Mouse (Mus musculus) limb, embryonic 13.5 days (tissue): ENCODE results near the gene Tspan2. TPM values are rescaled to one million over a fixed set of nuclear protein-coding genes. Genes with fewer than 3 reads are reported as not detected.

Experiments
- ATAC-seq: fragments of 200-750 bp; cut with Nextera tagmentation; 2 replicates; pipeline ENCODE4 v1.8.0; 2017; ENCODE audit warnings: low read depth, moderate number of reproducible peaks, moderate TSS enrichment; ENCODE audit not compliant: low FRiP score
- H3K27ac ChIP-seq: fragments of 300-500 bp; sonication (generic); 2 replicates; pipeline ENCODE4 v1.5.1; 2015; ENCODE audit warnings: inconsistent platforms, mild to moderate bottlenecking, moderate library complexity
- H3K27me3 ChIP-seq: fragments of 300-500 bp; sonication (generic); 2 replicates; pipeline ENCODE4 v1.6.1; 2015; ENCODE audit warnings: mild to moderate bottlenecking, inconsistent platforms
- H3K36me3 ChIP-seq: fragments of 300-500 bp; sonication (generic); 2 replicates; pipeline ENCODE4 v1.6.1; 2015; ENCODE audit warnings: inconsistent platforms, mild to moderate bottlenecking, moderate library complexity
- H3K4me1 ChIP-seq: fragments of 300-500 bp; sonication (generic); 2 replicates; pipeline ENCODE4 v1.6.1; 2015; ENCODE audit warnings: inconsistent platforms
- H3K4me2 ChIP-seq: fragments of 300-500 bp; sonication (generic); replicated peaks from 2 replicates; pipeline ENCODE4 v1.6.1; 2015; ENCODE audit warnings: inconsistent platforms, mild to moderate bottlenecking, moderate library complexity
- H3K4me3 ChIP-seq: fragments of 300-500 bp; sonication (generic); 2 replicates; pipeline ENCODE4 v1.5.1; 2015; ENCODE audit warnings: moderate library complexity, mild to moderate bottlenecking, inconsistent platforms
- H3K9ac ChIP-seq: fragments of 300-500 bp; sonication (generic); 2 replicates; pipeline ENCODE4 v1.6.1; 2015; ENCODE audit warnings: mild to moderate bottlenecking, inconsistent platforms
- H3K9me3 ChIP-seq: fragments of 300-500 bp; sonication (generic); 2 replicates; pipeline ENCODE4 v1.6.1; 2016; ENCODE audit warnings: inconsistent platforms
- WGBS: fragments of 180-500 bp; shearing (Covaris S2); methylation state at CpG from one replicate; pipeline ENCODE4 v1.1.7; 2015; 5-methylcytosine and 5-hydroxymethylcytosine counted together
- polyA plus RNA-seq: library from polyadenylated mRNA; unstranded; fragments of >200 nt; fragmentation: Nextera tagmentation; extraction: Ambion mirVana; gene quantifications from 2 replicates; pipeline ENCODE4 v1.2.1, GENCODE M21; 2015

Gene Tspan2
- polyA plus RNA-seq, 1 experiment from 2014 or later = 5.1 TPM

- ATAC-seq = no peak
- no peaks in the 10 kb centered on the region for H3K27me3 ChIP-seq
Observed at GRCm38 (mm10) chr3:102737106-102737505, 2.8 kb downstream of the Tspan2 start.

GRCm38 (mm10) chr3:102738161-102738901, 4.0 kb downstream of the Tspan2 start:
- Histone ChIP-seq H3K9me3 (no peaks in the 10 kb centered on the region), H3K27ac (no peak overlapping the region), H3K4me2 (no peak overlapping the region), H3K36me3 (no peaks in the 10 kb centered on the region), H3K27me3 (no peaks in the 10 kb centered on the region), H3K9ac (no peak overlapping the region), H3K4me1 (peaks cover 26% of the 10 kb centered on the region), H3K4me3 (no peak overlapping the region)
- WGBS = 68% methylated on average over 10 of the region's 10 CpGs
- no peak for ATAC-seq

More at GRCm38 (mm10) chr3:102737106-102737505, 2.8 kb downstream of the Tspan2 start:
- Histone ChIP-seq H3K9ac (peak overlapping the region; percentile 45; the same call in 1 of the 2 replicates), H3K4me1 (peaks cover 24% of the 10 kb centered on the region), H3K4me2 (no peak overlapping the region), H3K4me3 (no peak overlapping the region), H3K9me3 (no peaks in the 10 kb centered on the region), H3K36me3 (no peaks in the 10 kb centered on the region), H3K27ac (no peak overlapping the region)
- 72% methylated on average over 6 of the region's 6 CpGs for WGBS

DNA sequence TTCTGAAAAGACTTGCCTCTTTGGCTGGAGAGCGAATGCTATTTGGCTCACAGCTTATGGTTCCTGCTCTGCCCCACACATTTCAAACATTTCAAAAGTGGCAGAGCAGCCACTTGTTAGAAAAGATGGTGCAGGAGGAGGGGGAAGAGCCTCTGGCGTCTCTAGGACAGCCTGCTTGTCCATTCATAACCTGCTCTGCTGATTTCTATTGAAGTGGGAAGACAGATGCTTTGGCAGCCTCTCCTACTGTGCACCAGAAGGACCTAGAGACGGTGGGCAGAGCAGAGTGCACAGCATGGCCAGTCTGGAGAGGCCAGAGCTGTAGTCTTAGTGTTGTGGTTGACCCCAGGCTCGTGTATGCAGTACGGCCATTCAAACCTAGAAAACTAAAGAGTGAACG, 4.6 kb downstream of the Tspan2 start:
- no peak for ATAC-seq
- 86% methylated on average over 6 of the region's 6 CpGs for WGBS
- Histone ChIP-seq H3K9ac (no peak overlapping the region), H3K27ac (no peak overlapping the region), H3K4me3 (no peak overlapping the region), H3K36me3 (no peaks in the 10 kb centered on the region), H3K9me3 (no peaks in the 10 kb centered on the region), H3K4me1 (peaks cover 29% of the 10 kb centered on the region), H3K4me2 (no peak overlapping the region), H3K27me3 (no peaks in the 10 kb centered on the region)

- Histone ChIP-seq H3K27me3 (no peaks in the 10 kb centered on the region), H3K4me3 (no peak overlapping the region), H3K4me2 (no peak overlapping the region), H3K9ac (no peak overlapping the region), H3K9me3 (no peaks in the 10 kb centered on the region), H3K27ac (no peak overlapping the region), H3K36me3 (0 out of 2 replicates have a peak, but pooled peaks cover 3% of the 10 kb centered on the region), H3K4me1 (peaks cover 24% of the 10 kb centered on the region)
- WGBS = 86% methylated on average over 4 of the region's 4 CpGs
- no peak for ATAC-seq
Observed at GRCm38 (mm10) chr3:102742725-102743124, 8.4 kb downstream of the Tspan2 start.

DNA sequence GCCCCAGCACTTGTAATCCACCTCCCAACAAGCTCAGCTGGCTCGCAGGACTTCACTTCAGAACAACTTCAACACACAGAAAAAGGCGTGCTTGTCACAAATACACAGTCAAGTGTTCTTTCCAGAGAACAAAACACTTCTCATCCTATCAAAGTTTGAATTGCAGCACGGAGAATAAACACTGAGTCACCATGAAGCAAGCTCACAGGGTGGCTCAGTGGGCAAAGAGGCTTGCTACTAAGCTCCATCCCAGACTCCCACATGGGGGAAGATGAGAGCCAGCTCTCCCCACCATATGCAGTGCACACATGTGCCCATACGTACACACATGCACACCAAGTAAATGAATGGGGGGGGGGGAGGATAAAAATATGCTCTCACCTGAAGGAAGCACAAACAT, 8.9 kb downstream of the Tspan2 start:
- no peaks in the 10 kb centered on the region for H3K27me3 ChIP-seq
- H3K9me3 ChIP-seq = no peaks in the 10 kb centered on the region
- peaks cover 19% of the 10 kb centered on the region for H3K4me1 ChIP-seq
- H3K4me2 ChIP-seq = no peak overlapping the region
- H3K4me3 ChIP-seq = no peak overlapping the region
- H3K9ac ChIP-seq = no peak overlapping the region
- no peak overlapping the region for H3K27ac ChIP-seq
- 73% methylated on average over 4 of the region's 4 CpGs for WGBS
- ATAC-seq = no peak
- 0 out of 2 replicates have a peak, but pooled peaks cover 3% of the 10 kb centered on the region for H3K36me3 ChIP-seq

DNA sequence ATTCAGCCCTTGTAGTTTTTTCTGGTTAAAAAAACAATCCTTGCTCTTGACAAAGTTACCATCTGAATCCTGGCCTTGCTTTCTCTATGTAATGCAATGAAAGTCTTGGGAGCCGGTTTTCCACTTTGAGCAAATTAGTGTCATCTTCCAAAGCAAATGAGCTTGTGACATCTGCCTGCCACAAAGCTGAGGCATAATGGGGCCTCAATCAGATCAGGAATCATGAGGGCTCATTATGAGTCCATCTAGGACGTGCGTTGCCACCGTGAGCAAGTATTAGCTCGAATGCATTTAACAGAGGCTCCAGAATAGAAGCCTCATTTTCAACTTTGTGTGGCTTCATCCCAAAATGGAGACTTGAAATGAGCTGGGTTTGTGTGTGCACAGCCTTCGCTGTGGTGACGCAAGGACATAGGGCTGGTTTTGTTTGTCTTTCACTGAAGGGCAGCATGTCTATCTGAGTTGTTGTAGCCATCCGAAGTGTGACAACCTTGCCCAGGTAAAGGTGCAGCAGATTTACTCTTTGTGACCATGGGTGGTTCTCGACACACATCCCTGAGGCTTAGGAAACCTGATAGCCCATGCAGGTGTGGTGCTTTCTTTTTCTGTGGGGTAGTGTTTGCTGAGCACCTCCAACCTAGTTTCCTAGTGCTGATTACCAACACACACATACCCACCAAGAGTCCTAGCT, 9.6 kb downstream of the Tspan2 start:
- 0 out of 2 replicates have a peak overlapping the region, but pooled peaks have one; percentile 48 for H3K27ac ChIP-seq

DNA sequence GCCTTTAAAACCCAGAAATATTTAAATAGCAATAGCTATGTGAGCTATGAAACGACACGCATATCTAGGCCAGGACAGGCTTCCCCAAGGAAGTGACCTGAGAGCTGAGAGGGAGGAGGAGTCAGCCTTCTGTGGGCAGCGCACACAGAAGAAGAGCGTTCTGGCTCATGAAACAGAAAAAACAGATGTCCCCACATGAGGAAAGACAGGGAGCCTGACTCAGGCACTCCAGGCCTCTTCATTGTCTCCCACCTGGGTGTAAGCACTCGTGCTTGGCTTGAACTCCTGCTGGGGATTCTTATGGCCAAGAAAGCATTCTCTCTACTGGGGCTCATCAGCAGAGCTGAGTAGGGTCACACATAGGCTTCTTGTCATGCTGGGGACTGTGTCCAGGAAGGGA, 10.3 kb downstream of the Tspan2 start:
- H3K4me3 ChIP-seq = no peak overlapping the region
- H3K9ac ChIP-seq = no peak overlapping the region
- H3K27ac ChIP-seq = peak overlapping the region; percentile 48; the same call in 1 of the 2 replicates
- no peaks in the 10 kb centered on the region for H3K27me3 ChIP-seq
- peaks cover 17% of the 10 kb centered on the region for H3K4me1 ChIP-seq
- no peaks in the 10 kb centered on the region for H3K9me3 ChIP-seq
- H3K36me3 ChIP-seq = 0 out of 2 replicates have a peak, but pooled peaks cover 3% of the 10 kb centered on the region
- ATAC-seq = 0 out of 2 replicates have a peak, but pooled peaks have one; percentile 40
- 30% methylated on average over 5 of the region's 5 CpGs for WGBS
- H3K4me2 ChIP-seq = no peak overlapping the region

More for the DNA sequence above, 9.6 kb downstream of the Tspan2 start:
- H3K36me3 ChIP-seq = 0 out of 2 replicates have a peak, but pooled peaks cover 3% of the 10 kb centered on the region
- no peak overlapping the region for H3K4me2 ChIP-seq
- no peaks in the 10 kb centered on the region for H3K9me3 ChIP-seq
- no peak for ATAC-seq
- peaks cover 17% of the 10 kb centered on the region for H3K4me1 ChIP-seq
- no peak overlapping the region for H3K4me3 ChIP-seq
- no peak overlapping the region for H3K9ac ChIP-seq
- WGBS = 83% methylated on average over 9 of the region's 9 CpGs
- H3K27me3 ChIP-seq = no peaks in the 10 kb centered on the region

DNA sequence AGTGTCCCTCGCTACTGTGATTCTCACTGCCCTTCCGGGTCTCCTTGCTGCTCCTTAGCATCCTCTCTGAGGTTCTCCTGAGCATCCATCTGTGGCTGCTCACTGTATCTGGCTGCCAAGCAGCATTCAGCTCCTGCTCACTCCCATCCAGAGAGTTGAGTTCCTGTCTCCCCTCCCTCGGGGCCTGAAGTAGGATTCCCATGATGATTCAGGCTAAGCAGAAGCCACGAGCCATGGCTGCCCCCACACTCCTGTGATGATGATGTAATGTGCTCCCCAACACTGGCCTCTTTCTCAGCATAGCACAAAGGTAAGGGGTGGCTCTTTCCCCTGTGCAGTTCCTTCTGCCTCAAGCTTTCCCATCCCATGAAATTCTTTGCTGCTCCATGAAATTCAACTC, 11.8 kb downstream of the Tspan2 start:
- ATAC-seq = no peak
- no peaks in the 10 kb centered on the region for H3K9me3 ChIP-seq
- H3K4me3 ChIP-seq = no peak overlapping the region
- peaks cover 17% of the 10 kb centered on the region for H3K4me1 ChIP-seq
- 80% methylated on average over 4 of the region's 4 CpGs for whole genome bisulfite sequencing
- no peaks in the 10 kb centered on the region for H3K27me3 ChIP-seq
- no peak overlapping the region for H3K27ac ChIP-seq
- no peak overlapping the region for H3K4me2 ChIP-seq
- peaks cover 7% of the 10 kb centered on the region; the same call in 1 of the 2 replicates for H3K36me3 ChIP-seq
- no peak overlapping the region for H3K9ac ChIP-seq

DNA sequence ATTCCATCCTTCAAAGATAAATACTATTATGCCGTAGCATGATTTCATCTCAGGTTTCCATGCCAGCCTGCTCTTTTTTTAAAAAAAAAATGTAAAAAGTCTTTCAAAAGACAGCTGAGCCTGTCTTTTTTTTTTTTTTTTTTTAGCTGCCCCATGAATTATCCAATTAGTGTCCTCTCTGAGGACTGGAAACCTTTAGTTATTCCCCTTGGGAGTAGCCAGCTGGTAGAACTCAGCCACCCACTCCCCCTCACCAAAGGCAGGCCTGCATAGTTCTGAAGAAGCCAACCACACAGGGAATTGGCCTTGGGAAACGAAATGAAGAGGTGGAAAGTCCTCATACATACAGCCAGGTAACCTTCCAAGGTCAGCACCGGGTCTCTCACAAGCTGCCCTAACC, 13.7 kb downstream of the Tspan2 start:
- ATAC-seq = no peak
- Histone ChIP-seq H3K9me3 (no peaks in the 10 kb centered on the region), H3K4me3 (no peak overlapping the region), H3K27ac (no peak overlapping the region), H3K9ac (no peak overlapping the region), H3K36me3 (peaks cover 10% of the 10 kb centered on the region; the same call in 1 of the 2 replicates), H3K27me3 (no peaks in the 10 kb centered on the region), H3K4me2 (no peak overlapping the region), H3K4me1 (peaks cover 28% of the 10 kb centered on the region)
- 71% methylated on average over 3 of the region's 3 CpGs for WGBS

DNA sequence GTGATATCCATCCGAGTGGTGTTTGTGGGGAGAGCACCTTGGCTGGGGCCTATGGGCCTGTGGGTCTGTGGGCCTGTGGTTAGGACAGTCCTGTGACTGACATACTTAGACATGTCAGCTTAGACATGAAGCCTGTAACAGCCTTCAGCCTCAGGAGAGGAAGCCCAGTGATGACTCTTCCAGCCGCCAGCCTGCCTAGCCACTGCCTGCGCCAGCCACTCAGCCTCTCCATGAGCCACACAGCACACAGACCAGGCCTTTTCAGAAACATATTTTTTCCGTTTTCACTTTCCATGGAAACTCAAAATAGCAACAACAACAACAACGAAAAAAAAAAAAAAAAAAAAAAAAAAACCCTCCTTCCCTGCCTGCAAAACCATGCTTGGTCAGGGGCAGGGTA, 14.4 kb downstream of the Tspan2 start:
- no peaks in the 10 kb centered on the region for H3K27me3 ChIP-seq
- no peak overlapping the region for H3K27ac ChIP-seq
- no peak overlapping the region for H3K9ac ChIP-seq
- H3K36me3 ChIP-seq = peaks cover 10% of the 10 kb centered on the region; the same call in 1 of the 2 replicates
- H3K4me2 ChIP-seq = no peak overlapping the region
- no peak overlapping the region for H3K4me3 ChIP-seq
- 74% methylated on average over 5 of the region's 5 CpGs for WGBS
- H3K9me3 ChIP-seq = no peaks in the 10 kb centered on the region
- ATAC-seq = no peak
- H3K4me1 ChIP-seq = peaks cover 25% of the 10 kb centered on the region

DNA sequence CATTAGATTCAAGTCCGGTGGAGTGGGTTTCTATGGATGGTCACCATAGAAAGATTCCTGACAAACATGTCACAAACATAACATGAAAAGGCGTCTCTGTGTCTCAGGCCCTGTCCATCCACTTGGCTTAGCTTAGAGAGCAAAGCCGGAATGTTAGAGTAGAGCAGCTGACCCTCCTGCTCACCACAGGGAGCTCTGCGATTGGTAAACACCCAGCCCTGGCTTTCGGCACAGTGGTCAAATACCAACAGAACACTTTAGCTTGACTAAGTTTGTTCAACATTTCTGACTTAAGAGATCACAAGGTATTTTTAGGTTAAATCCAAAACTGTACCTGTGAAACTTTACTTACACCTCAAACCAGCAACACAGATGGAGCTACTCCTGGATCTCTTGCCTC, 16.8 kb downstream of the Tspan2 start:
- H3K36me3 ChIP-seq = peaks cover 9% of the 10 kb centered on the region; the same call in 1 of the 2 replicates
- no peak overlapping the region for H3K9ac ChIP-seq
- no peak overlapping the region for H3K27ac ChIP-seq
- no peak overlapping the region for H3K4me2 ChIP-seq
- H3K9me3 ChIP-seq = no peaks in the 10 kb centered on the region
- WGBS = 84% methylated on average over 5 of the region's 5 CpGs
- peaks cover 14% of the 10 kb centered on the region for H3K4me1 ChIP-seq
- no peak for ATAC-seq
- H3K27me3 ChIP-seq = no peaks in the 10 kb centered on the region
- H3K4me3 ChIP-seq = no peak overlapping the region

GRCm38 (mm10) chr3:102751536-102751935, 17.2 kb downstream of the Tspan2 start:
- peaks cover 7% of the 10 kb centered on the region; the same call in 1 of the 2 replicates for H3K36me3 ChIP-seq
- H3K4me1 ChIP-seq = peaks cover 14% of the 10 kb centered on the region
- H3K4me3 ChIP-seq = no peak overlapping the region
- no peak overlapping the region for H3K9ac ChIP-seq
- H3K27me3 ChIP-seq = no peaks in the 10 kb centered on the region
- H3K4me2 ChIP-seq = no peak overlapping the region
- H3K27ac ChIP-seq = no peak overlapping the region
- ATAC-seq = no peak
- H3K9me3 ChIP-seq = no peaks in the 10 kb centered on the region
- WGBS = 92% methylated on average over 3 of the region's 3 CpGs
